Mouse (Mus musculus) kidney, adult 9 months (tissue): ENCODE results near the gene Gm10715.
"Not testable (repeated sequence)": the region's sequence is repeated elsewhere in the genome, so short reads cannot be mapped to it uniquely, and the experiment has no call there.

ENCODE experiments used
- DNase-seq: peaks from one replicate; pipeline ENCODE4 v3.0.0; 2022

The Gm10715 gene

DNA sequence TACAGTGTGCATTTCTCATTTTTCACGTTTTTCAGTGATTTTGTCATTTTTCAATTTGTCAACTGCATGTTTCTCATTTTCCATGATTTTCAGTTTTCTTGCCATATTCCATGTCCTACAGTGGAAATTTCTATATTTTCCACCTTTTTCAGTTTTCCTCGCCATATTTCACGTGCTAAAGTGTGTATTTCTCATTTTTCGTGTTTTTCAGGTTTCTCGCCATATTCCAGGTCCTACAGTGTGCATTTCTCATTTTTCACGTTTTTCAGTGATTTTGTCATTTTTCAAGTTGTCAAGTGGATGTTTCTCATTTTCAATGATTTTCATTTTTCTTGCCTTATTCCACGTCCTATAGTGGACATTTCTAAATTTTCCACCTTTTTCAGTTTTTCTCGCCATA, at the start of gene Gm10715:
Gene Gm10715 (plus strand): TSS at position 301 of the 400 bp plus-strand sequence.
- DNase-seq = not testable (repeated sequence)

DNA sequence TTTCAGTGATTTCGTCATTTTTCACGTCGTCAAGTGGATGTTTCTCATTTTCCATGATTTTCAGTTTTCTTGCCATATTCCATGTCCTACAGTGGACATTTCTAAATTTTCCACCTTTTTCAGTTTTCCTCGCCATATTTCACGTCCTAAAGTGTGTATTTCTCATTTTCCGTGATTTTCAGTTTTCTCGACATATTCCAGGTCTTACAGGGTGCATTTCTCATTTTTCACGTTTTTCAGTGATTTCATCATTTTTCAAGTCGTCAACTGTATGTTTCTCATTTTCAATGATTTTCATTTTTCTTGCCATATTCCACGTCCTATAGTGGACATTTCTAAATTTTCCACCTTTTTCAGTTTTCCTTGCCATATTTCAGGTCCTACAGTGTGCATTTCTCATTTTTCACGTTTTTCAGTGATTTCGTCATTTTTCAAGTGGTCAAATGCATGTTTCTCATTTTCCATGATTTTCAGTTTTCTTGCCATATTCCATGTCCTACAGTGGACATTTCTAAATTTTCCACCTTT, 36.2 kb upstream of the Gm10715 start, which contains the start of gene Gm10722:
Gene Gm10722 (plus strand): TSS at position 478 of the 528 bp plus-strand sequence.
- DNase-seq = peak; percentile 23

DNA sequence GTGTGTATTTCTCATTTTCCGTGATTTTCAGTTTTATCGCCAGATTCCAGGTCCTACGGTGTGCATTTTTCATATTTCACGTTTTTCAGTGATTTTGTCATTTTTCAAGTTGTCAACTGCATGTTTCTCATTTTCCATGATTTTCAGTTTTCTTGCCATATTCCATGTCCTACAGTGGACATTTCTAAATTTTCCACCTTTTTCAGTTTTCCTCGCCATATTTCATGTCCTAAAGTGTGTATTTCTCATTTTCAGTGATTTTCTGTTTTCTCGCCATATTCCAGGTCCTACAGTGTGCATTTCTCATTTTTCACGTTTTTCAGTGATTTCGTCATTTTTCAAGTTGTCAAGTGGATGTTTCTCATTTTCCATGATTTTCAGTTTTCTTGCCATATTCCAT, 35.7 kb upstream of the Gm10715 start:
- peak; percentile 31 for DNase-seq

DNA sequence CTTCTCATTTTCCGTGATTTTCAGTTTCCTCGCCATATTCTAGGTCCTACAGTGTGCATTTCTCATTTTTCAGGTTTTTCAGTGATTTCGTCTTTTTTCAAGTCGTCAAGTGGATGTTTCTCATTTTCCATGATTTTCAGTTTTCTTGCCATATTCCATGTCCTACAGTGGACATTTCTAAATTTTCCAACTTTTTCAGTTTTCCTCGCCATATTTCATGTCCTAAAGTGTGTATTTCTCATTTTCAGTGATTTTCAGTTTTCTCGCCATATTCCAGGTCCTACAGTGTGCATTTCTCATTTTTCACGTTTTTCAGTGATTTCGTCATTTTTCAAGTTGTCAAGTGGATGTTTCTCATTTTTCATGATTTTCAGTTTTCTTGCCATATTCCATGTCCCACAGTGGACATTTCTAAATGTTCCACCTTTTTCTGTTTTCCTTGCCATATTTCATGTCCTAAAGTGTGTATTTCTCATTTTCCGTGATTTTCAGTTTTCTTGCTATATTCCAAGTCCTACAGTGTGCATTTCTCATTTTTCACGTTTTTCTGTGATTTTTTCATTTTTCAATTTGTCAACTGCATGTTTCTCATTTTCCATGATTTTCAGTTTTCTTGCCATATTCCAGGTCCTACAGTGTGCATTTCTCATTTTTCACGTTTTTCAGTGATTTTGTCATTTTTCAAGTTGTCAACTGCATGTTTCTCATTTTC, 34.6 kb upstream of the Gm10715 start:
- peak; percentile 97 for DNase-seq

DNA sequence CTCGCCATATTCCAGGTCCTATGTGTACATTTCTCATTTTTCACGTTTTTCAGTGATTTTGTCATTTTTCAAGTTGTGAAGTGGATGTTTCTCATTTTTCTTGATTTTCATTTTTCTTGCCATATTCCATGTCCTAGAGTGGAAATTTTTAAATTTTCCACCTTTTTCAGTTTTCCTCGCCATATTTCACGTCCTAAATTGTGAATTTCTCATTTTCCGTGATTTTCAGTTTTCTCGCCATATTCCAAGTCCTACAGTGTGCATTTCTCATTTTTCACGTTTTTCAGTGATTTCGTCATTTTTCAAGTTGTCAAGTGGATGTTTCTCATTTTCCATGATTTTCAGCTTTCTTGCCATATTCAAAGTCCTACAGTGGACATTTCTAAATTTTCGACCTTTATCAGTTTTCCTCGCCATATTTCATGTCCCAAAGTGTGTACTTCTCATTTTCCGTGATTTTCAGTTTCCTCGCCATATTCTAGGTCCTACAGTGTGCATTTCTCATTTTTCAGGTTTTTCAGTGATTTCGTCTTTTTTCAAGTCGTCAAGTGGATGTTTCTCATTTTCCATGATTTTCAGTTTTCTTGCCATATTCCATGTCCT, 33.8 kb upstream of the Gm10715 start, which contains the start of gene Gm11168:
Gene Gm11168 (plus strand): TSS at position 553 of the 603 bp plus-strand sequence.
- not testable (repeated sequence) for DNase-seq

DNA sequence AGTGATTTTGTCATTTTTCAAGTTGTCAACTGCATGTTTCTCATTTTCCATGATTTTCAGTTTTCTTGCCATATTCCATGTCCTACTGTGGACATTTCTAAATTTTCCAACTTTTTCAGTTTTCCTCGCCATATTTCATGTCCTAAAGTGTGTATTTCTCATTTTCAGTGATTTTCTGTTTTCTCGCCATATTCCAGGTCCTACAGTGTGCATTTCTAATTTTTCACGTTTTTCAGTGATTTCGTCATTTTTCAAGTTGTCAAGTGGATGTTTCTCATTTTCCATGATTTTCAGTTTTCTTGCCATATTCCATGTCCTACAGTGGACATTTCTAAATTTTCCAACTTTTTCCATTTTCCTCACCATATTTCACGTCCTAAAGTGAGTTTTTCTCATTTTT, 30.5 kb upstream of the Gm10715 start:
- DNase-seq = not testable (repeated sequence)

DNA sequence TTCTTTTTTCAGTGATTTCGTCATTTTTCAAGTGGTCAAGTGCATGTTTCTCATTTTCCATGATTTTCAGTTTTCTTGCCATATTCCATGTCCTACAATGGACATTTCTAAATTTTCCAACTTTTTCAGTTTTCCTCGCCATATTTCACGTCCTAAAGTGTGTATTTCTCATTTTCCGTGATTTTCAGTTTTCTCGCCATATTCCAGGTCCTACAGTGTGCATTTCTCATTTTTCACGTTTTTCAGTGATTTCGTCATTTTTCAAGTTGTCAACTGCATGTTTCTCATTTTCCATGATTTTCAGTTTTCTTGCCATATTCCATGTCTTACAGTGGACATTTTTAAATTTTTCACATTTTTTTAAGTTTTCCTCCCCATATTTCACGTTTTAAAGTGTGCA, 30.0 kb upstream of the Gm10715 start:
- peak; percentile 96 for DNase-seq

DNA sequence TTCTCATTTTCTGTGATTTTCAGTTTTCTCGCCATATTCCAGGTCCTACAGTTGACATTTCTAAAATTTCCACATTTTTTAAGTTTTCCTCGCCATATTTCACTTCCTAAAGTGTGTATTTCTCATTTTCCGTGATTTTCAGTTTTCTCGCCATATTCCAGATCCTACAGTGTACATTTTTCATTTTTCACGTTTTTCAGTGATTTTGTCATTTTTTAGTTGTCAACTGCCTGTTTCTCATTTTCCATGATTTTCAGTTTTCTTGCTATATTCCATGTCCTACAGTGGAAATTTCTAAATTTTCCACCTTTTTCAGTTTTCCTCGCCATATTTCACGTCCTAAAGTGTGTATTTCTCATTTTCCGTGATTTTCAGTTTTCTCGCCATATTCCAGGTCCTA, 29.4 kb upstream of the Gm10715 start:
- DNase-seq = not testable (repeated sequence)

DNA sequence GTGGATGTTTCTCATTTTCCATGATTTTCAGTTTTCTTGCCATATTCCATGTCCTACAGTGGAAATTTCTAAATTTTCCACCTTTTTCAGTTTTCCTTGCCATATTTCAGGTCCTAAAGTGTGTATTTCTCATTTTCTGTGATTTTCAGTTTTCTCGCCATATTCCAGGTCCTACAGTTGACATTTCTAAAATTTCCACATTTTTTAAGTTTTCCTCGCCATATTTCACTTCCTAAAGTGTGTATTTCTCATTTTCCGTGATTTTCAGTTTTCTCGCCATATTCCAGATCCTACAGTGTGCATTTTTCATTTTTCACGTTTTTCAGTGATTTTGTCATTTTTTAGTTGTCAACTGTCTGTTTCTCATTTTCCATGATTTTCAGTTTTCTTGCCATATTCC, 27.3 kb upstream of the Gm10715 start:
- not testable (repeated sequence) for DNase-seq

DNA sequence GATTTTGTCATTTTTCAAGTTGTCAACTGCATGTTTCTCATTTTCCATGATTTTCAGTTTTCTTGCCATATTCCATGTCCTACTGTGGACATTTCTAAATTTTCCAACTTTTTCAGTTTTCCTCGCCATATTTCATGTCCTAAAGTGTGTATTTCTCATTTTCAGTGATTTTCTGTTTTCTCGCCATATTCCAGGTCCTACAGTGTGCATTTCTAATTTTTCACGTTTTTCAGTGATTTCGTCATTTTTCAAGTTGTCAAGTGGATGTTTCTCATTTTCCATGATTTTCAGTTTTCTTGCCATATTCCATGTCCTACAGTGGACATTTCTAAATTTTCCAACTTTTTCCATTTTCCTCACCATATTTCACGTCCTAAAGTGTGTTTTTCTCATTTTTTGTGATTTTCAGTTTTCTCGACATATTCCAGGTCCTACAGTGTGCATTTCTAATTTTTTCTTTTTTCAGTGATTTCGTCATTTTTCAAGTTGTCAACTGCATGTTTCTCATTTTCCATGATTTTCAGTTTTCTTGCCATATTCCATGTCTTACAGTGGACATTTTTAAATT, 24.5 kb upstream of the Gm10715 start:
- DNase-seq = not testable (repeated sequence)

DNA sequence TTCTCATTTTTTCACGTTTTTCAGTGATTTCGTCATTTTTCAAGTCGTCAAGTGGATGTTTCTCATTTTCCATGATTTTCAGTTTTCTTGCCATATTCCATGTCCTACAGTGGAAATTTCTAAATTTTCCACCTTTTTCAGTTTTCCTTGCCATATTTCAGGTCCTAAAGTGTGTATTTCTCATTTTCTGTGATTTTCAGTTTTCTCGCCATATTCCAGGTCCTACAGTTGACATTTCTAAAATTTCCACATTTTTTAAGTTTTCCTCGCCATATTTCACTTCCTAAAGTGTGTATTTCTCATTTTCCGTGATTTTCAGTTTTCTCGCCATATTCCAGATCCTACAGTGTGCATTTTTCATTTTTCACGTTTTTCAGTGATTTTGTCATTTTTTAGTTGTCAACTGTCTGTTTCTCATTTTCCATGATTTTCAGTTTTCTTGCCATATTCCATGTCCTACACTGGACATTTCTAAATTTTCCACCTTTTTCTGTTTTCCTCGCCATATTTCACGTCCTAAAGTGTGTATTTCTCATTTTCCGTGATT, 23.9 kb upstream of the Gm10715 start, which contains the start of gene Gm10721:
Gene Gm10721 (plus strand): TSS at position 408 of the 547 bp plus-strand sequence.
- not testable (repeated sequence) for DNase-seq

DNA sequence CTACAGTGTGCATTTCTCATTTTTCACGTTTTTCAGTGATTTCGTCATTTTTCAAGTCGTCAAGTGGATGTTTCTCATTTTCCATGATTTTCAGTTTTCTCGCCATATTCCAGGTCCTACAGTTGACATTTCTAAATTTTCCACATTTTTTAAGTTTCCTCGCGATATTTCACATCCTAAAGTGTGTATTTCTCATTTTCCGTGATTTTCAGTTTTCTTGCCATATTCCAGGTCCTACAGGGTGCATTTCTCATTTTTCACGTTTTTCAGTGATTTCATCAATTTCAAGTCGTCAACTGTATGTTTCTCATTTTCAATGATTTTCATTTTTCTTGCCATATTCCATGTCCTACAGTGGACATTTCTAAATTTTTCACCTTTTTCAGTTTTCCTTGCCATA, 21.3 kb upstream of the Gm10715 start, which contains the start of gene Gm10720:
Gene Gm10720 (plus strand): TSS at position 301 of the 400 bp plus-strand sequence.
- not testable (repeated sequence) for DNase-seq

DNA sequence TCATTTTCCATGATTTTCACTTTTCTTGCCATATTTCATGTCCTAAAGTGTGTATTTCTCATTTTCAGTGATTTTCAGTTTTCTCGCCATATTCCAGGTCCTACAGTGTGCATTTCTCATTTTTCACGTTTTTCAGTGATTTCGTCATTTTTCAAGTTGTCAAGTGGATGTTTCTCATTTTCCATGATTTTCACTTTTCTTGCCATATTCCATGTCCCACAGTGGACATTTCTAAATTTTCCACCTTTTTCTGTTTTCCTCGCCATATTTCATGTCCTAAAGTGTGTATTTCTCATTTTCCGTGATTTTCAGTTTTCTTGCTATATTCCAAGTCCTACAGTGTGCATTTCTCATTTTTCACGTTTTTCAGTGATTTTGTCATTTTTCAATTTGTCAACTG, 20.8 kb upstream of the Gm10715 start:
- not testable (repeated sequence) for DNase-seq

DNA sequence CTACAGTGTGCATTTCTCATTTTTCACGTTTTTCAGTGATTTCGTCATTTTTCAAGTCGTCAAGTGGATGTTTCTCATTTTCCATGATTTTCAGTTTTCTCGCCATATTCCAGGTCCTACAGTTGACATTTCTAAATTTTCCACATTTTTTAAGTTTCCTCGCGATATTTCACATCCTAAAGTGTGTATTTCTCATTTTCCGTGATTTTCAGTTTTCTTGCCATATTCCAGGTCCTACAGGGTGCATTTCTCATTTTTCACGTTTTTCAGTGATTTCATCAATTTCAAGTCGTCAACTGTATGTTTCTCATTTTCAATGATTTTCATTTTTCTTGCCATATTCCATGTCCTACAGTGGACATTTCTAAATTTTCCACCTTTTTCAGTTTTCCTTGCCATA, 19.6 kb upstream of the Gm10715 start, which contains the start of gene Gm10719:
Gene Gm10719 (plus strand): TSS at position 301 of the 400 bp plus-strand sequence.
- not testable (repeated sequence) for DNase-seq

DNA sequence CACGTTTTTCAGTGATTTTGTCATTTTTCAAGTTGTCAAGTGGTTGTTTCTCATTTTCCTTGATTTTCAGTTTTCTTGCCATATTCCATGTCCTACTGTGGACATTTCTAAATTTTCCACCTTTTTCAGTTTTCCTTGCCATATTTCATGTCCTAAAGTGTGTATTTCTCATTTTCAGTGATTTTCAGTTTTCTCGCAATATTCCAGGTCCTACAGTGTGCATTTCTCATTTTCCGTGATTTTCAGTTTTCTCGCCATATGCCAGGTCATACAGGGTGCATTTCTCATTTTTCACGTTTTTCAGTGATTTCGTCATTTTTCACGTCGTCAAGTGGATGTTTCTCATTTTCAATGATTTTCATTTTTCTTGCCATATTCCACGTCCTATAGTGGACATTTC, 17.7 kb upstream of the Gm10715 start:
- not testable (repeated sequence) for DNase-seq

DNA sequence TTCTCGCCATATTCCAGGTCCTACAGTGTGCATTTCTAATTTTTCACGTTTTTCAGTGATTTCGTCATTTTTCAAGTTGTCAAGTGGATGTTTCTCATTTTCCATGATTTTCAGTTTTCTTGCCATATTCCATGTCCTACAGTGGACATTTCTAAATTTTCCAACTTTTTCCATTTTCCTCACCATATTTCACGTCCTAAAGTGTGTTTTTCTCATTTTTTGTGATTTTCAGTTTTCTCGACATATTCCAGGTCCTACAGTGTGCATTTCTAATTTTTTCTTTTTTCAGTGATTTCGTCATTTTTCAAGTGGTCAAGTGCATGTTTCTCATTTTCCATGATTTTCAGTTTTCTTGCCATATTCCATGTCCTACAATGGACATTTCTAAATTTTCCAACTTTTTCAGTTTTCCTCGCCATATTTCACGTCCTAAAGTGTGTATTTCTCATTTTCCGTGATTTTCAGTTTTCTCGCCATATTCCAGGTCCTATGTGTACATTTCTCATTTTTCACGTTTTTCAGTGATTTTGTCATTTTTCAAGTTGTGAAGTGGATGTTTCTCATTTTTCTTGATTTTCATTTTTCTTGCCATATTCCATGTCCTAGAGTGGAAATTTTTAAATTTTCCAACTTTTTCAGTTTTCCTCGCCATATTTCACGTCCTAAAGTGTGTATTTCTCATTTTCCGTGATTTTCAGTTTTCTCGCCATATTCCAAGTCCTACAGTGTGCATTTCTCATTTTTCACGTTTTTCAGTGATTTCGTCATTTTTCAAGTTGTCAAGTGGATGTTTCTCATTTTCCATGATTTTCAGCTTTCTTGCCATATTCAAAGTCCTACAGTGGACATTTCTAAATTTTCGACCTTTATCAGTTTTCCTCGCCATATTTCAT, 16.6 kb upstream of the Gm10715 start:
- DNase-seq = peak; percentile 46

DNA sequence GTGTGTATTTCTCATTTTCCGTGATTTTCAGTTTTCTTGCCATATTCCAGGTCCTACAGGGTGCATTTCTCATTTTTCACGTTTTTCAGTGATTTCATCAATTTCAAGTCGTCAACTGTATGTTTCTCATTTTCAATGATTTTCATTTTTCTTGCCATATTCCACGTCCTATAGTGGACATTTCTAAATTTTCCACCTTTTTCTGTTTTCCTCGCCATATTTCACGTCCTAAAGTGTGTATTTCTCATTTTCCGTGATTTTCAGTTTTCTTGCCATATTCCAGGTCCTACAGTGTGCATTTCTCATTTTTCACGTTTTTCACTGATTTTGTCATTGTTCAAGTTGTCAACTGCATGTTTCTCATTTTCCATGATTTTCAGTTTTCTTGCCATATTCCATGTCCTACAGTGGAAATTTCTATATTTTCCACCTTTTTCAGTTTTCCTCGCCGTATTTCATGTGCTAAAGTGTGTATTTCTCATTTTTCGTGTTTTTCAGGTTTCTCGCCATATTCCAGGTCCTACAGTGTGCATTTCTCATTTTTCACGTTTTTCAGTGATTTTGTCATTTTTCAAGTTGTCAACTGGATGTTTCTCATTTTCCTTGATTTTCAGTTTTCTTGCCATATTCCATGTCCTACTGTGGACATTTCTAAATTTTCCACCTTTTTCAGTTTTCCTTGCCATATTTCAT, 14.2 kb upstream of the Gm10715 start:
- DNase-seq = peak; percentile 70

DNA sequence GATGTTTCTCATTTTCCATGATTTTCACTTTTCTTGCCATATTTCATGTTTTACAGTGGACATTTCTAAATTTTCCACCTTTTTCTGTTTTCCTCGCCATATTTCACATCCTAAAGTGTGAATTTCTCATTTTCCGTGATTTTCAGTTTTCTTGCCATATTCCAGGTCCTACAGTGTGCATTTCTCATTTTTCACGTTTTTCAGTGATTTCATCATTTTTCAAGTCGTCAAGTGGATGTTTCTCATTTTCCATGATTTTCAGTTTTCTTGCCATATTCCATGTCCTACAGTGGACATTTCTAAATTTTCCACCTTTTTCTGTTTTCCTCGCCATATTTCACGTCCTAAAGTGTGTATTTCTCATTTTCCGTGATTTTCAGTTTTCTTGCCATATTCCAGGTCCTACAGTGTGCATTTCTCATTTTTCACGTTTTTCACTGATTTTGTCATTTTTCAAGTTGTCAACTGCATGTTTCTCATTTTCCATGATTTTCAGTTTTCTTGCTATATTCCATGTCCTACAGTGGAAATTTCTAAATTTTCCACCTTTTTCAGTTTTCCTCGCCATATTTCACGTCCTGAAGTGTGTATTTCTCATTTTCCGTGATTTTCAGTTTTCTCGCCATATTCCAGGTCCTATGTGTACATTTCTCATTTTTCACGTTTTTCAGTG, 13.2 kb upstream of the Gm10715 start, which contains the start of gene Gm10718:
Gene Gm10718 (plus strand): TSS at position 236 of the 673 bp plus-strand sequence.
- DNase-seq = peak; percentile 50

DNA sequence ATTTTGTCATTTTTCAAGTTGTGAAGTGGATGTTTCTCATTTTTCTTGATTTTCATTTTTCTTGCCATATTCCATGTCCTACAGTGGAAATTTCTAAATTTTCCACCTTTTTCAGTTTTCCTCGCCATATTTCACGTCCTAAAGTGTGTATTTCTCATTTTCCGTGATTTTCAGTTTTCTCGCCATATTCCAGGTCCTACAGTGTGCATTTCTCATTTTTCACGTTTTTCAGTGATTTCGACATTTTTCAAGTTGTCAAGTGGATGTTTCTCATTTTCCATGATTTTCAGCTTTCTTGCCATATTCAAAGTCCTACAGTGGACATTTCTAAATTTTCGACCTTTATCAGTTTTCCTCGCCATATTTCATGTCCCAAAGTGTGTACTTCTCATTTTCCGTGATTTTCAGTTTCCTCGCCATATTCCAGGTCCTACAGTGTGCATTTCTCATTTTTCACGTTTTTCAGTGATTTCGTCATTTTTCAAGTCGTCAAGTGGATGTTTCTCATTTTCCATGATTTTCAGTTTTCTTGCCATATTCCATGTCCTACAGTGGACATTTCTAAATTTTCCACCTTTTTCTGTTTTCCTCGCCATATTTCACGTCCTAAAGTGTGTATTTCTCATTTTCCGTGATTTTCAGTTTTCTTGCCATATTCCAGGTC, 12.6 kb upstream of the Gm10715 start:
- peak; percentile 98 for DNase-seq

DNA sequence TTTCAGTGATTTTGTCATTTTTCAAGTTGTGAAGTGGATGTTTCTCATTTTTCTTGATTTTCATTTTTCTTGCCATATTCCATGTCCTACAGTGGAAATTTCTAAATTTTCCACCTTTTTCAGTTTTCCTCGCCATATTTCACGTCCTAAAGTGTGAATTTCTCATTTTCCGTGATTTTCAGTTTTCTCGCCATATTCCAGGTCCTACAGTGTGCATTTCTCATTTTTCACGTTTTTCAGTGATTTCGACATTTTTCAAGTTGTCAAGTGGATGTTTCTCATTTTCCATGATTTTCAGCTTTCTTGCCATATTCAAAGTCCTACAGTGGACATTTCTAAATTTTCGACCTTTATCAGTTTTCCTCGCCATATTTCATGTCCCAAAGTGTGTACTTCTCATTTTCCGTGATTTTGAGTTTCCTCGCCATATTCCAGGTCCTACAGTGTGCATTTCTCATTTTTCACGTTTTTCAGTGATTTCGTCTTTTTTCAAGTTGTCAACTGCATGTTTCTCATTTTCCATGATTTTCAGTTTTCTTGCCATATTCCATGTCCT, 11.7 kb upstream of the Gm10715 start, which contains the start of gene Gm10717:
Gene Gm10717 (plus strand): TSS at position 506 of the 556 bp plus-strand sequence.
- DNase-seq = peak; percentile 29
